Mouse (Mus musculus) CH12F3 (cell line): Measurements from ENCODE around the gene Ick.
"Not testable (repeated sequence)": the region's sequence is repeated elsewhere in the genome, so short reads cannot be mapped to it uniquely, and the experiment has no call there.

Experiments
- in situ Hi-C: fragments of 300-500 bp; cut with MboI; formaldehyde crosslinking; loops from 2 replicates; pipeline ENCODE4 v1.14.3; 2020; ENCODE audit warnings: low sequenced_read_pairs

The Ick gene

DNA sequence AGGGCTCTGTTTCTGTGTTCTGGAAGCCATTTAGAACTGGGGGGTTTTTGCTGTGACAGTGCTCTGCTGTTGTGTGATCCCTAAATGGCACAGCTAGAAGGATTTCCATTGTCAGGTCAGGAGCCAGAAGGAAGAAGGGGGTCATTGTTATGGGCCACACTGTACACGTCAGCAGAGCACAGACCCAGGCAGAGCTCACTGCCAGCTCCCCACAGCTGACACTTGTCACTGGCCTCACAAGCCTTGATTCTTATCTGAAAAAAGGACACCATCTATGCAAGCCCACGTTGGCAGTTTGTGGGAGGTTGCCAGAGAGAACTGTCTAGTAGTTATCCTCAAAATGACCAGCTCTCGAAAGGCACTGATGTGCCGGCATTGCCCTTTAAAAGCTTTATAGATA lies 37.1 kb downstream of the Ick start:
- in situ Hi-C loops = no loop called here

DNA sequence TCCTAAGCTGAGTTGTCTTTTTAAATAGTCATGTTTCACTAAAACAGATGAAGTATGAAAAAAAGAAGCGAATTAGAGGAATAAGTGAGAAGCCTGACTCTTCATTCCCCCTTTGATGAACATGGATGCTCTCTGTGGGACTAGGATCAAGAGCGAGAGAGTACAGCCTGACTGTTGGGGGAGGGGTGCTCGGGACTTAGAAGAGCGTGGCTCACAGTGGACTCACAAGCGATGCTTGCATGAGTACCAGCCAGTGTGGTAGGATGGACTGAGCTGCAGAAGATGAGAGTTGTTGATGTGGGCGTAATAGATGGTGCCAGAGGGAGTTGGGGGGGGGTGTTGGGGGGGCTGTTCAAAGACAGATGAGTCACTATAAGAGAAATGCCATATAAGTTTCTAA lies 37.6 kb downstream of the Ick start:
- in situ Hi-C loops = no loop called here

- in situ Hi-C loops = no loop called here
Observed at GRCm38 (mm10) chr9:78148149-78148548, 39.2 kb downstream of the Ick start.

DNA sequence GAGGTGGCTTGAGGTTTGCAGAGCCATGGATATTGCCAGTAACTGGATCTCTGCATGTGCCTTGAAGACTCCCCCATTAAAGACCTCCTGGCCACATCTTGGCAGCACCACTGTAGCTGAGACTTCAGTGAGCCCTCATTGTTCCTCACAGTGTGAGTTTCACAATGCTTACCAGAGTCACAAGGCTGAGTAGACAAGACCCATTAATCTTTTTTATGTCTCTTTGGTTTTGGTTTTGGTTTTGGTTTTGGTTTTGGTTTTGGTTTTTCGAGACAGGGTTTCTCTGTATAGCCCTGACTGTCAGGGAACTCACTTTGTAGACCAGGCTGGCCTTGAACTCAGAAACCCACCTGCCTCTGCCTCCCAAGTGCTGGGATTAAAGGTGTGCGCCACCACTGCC lies 40.8 kb downstream of the Ick start:
- in situ Hi-C loops = not testable (repeated sequence)

- in situ Hi-C loops = no loop called here
Observed at GRCm38 (mm10) chr9:78154211-78154977, 45.4 kb downstream of the Ick start.

- in situ Hi-C loops = no loop called here
Observed at GRCm38 (mm10) chr9:78157221-78157620, 48.2 kb downstream of the Ick start.

GRCm38 (mm10) chr9:78163291-78163690 lies 54.3 kb downstream of the Ick start:
- in situ Hi-C loops = no loop called here

GRCm38 (mm10) chr9:78164741-78165140 lies 55.7 kb downstream of the Ick start:
- in situ Hi-C loops = no loop called here

- in situ Hi-C loops = no loop called here
Observed at GRCm38 (mm10) chr9:78165454-78165853, 56.5 kb downstream of the Ick start.

GRCm38 (mm10) chr9:78166694-78167452 lies 57.9 kb downstream of the Ick start:
- in situ Hi-C loops = no loop called here

DNA sequence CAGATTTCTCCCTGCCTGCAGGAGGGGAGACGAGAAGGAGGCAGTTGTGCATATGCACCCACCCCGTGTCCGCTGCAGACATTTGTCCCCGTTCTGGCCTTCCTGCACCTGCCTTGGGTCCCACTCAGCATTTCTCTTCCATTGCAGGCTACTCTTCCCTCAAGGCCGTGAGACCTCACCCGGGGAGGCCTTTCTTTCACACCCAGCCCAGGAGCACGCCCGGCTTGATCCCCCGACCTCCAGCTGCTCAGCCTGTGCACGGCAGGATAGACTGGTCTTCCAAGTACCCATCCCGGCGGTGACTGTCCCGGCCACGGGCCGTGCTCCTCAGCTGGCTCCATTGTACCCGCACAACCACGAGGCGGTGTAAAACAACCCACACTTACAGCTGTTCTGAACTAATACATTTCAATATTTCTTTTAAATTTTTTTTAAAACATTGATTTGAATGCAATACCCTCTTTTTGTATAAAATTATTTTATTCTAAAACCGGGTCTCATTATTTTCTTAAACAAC lies 58.5 kb downstream of the Ick start:
- in situ Hi-C loops = no loop called here

DNA sequence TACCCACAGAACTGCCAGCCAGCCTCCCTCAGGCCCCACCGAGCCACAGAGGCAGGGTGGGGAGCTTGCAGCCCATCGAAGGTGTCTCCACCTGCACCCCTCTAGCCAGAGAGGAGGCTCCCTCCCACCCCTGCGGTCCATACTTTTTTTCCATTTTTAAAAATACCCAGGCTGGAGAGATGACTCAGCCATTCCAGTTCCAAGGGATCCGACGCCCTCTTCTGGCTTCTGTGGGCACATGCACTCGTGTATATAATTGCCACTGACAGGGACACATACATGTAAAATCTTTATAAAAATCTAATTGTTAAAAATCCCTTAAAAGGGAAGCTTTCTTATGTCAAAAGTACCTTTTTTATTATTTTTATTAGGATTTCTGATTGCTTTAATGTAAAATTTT lies 59.9 kb downstream of the Ick start:
- in situ Hi-C loops = no loop called here

- in situ Hi-C loops = no loop called here
Observed at GRCm38 (mm10) chr9:78174016-78174415, 65.0 kb downstream of the Ick start.

GRCm38 (mm10) chr9:78174925-78175276 lies 65.9 kb downstream of the Ick start:
- in situ Hi-C loops = not testable (repeated sequence)

DNA sequence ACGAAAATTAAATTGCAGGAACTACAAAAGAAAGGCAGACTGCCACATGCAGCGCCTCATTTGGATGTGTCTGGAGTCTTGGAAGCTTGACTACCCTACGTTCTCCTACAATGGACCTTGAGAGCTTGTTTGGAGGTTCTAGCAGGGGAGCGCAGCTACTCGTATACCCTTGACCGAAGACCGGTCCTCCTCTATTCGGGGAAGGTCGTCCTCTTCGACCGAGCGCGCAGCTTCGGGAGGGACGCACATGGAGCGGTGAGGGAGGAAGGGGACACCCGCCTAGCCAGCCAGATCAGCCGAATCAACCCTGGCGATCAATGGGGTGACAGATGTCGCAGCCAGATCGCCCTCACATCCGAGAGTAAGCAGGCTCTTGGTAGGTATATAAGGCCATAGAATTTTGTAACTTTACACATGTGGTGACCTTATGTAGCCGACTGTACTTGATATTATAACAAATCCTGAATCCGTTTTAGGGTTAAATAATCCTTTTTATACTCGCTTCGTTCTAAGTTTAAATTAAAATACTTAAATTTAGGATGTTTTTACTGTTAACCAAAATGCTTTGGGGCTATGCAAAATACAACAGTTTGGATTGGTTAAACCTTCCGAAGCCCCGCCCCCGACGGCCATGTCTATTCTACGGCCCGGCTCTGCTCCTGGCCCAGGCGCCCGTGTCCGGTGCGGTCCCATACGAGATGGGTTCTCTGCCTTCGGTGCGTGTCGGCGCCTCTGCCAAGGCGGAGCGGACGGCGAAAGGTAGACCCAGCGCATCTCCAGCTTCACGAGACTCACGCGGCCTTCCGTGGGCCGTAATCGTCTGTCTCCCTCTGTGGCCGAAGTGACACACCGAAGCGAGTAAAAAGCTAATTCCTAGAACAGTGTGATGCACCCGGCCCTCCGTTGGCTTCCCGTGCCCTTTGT lies 66.5 kb downstream of the Ick start:
- in situ Hi-C loops = no loop called here

DNA sequence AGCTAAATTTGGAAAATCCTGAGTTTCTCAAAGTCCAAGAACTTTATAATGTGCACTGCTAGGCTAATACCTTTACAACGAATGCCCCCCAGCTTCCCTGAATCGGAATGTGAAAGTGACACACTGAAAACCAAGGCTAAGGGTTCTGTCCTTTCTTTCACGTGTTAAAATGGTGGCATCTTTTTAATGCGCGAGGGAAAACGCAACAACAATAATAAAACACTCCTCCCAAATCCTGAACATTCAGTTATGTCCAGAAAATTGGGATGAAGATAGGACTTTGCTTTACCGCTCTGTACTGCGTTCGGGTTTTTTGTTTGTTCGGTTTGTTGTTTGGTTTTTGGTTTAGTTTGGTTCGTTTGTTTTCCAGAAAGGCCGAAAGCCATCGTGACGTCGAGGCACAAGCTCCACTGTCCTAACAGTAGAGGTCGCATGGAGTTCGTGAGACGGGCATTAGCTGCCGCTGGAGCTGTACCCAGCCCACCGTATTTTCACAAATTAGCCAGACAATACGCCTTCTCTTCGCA lies 67.3 kb downstream of the Ick start:
- in situ Hi-C loops = no loop called here

- in situ Hi-C loops = no loop called here
Observed at GRCm38 (mm10) chr9:78176831-78177230, 67.8 kb downstream of the Ick start.

GRCm38 (mm10) chr9:78178197-78178596 lies 69.2 kb downstream of the Ick start:
- in situ Hi-C loops = no loop called here

- in situ Hi-C loops = no loop called here
Observed at GRCm38 (mm10) chr9:78179071-78179470, 70.1 kb downstream of the Ick start.

DNA sequence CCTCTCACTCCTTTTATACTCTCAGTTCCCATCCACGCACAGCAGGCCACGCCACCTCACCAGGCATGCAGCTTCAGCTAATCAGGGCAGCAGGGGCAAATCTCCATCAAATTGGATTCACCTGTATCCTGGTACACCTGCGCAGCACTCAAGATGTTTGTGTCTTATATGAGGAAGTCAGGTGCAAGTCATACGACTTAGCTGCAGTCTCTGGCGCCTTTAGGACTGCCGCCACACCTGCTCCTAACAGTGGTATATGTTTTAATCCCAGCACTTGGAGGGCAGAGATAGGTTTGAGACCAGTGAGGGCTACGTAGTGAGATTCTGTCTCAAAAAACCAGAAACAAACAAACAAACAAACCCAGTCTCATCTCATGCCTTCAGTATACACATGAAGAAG lies 73.5 kb downstream of the Ick start, which contains the start of gene Gsta4:
TSS of gene Gsta4 (plus strand) at position 301 of the 400 bp plus-strand sequence.
- in situ Hi-C loops = not testable (repeated sequence)

GRCm38 (mm10) chr9:78185686-78186085 lies 76.7 kb downstream of the Ick start:
- in situ Hi-C loops = no loop called here
